Mouse (Mus musculus): Measurements from ENCODE around the gene Cdiptos.

Cdiptos gene

GRCm38 (mm10) chr7:126975950-126976866, at the start of gene Cdiptos:
Gene Cdiptos, minus strand, starts transcription at chr7:126976098.
- peak; percentile 99 for DNase-seq (ENCODE audit: low read depth, low spot score)

DNA sequence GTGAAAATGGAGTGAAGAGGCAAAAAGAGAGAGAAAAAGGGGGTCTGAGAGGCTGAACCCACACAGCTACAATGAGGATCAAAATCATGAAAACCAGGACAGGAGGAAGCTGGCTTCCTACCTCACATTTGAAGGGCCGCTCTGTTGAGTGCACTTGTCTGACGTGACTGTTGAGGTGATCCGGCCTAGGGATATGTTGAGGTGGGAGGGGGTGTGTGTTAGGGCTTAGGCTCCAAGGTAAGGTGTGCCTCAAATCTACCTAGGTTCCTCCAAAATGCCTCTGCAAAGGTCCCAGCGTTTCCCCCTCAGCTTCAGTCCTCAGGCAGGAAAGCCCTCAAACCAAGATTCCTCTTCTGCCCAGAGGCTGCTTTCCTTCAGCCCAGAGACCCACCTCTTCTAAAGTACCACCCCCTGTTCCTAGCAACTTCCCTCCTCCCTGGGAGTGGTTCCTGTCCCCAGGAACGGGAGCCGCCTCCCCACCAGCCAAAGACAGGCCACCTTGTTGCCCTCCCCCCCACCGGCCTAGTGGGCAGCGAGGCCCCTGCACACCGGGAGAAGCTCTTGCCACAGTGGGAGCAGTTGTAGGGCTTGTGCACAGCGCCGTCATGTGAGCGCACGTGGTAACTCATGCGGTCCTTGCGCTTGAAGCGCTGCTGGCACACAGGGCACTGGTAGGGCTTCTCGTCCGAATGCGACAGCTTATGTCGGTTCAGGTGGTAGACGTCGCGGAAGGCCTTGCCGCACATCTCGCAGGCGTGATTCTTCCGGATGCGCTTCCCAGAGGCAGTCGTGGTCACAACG, 49.1 kb upstream of the Cdiptos start:
- peak; percentile 85 for DNase-seq (ENCODE audit: low read depth, low spot score)

DNA sequence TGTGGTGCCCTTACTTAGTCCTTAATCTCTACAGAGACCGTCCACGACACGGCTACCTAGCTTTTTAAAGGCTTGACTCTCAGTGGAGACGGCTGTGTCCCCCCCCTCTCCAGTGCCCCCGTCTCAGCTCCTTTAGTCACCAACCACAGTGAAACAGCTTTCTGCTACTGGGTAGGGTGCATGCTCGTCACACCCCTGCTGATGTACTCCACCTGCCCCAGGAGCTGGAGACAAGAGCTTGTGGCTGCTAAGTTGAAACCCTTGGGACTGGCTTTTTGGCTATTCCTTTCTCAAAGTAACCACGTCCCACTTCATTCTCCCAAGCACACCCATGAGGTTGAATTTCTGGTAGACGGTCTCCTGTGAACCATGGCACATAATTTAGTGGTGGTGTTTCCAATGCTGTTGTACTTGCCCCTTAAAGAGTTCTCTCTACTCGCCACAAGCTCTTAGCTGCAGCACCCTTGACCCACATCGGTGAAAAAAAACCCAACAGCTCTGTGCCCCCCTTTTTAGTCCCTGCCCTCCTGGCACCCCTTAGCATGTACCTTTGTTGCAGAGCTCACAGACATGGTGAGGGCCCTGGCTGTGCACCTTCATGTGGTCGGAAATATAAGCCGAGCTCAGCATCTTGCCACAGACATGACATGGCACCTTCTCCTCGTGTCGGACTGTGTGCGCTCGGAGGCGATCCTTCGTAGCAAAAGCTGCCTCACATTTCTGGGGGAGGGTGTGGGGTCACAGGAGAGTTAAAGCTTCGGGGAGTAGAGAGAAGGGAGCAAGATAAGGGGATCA, 48.2 kb upstream of the Cdiptos start:
- no peak for DNase-seq (ENCODE audit: low read depth, low spot score)

DNA sequence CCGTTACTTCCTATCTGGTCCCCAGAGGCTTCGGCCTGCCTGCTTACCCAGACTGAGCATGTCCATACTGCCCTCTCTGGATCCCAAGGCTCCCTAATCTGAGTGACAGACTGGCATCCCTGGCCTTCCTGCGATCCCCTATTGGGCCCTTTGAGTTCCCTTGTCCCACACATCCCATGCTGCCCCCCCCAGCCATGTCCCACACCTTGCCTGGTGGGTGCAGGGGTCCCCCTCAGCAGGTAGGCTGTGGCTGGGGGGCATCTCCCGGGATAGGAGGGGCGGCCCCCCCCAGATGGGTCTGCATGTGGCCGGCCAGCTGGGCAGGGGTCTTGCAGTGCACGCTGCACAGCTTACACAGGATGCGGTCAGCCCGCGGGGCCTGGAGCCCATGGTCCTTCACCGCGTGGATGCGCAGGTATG, 47.4 kb upstream of the Cdiptos start:
- DNase-seq (ENCODE audit: low read depth, low spot score): no peak

DNA sequence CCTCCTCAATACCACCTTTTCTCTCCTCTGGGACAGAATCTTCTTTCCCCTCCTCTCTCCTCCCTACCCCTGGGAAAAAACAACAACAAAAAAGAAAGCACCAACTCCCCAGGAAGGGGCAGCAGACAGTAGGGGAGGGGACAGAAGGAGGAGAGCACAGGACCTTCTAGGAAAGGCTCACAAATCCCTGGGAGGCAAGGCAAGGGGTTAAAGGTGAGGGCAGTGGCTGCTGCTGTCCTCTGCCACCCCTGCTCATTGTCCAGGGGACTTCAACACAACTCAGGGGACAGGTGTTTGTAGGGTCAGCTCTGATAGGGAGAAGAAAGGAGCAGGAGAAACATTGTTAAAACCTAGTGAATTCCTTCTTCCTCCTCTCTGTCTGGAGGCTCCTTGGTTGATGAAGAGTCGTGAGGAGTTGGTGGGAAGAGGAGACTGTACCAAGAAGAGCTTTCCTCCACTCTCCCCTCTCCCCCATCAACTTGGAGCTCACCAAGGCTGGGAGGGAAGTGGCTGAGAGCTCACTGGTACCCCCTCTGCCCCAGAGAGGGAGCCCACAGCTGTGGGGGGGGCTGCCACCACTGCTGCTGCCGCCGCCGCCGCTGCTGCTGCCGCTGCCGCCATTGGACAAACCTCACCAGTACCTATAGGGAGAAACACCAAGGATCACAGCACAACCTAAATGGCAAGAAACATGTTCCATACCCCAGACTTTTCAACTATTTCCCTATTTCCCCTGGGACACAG, 46.8 kb upstream of the Cdiptos start:
- no peak for DNase-seq (ENCODE audit: low read depth, low spot score)

DNA sequence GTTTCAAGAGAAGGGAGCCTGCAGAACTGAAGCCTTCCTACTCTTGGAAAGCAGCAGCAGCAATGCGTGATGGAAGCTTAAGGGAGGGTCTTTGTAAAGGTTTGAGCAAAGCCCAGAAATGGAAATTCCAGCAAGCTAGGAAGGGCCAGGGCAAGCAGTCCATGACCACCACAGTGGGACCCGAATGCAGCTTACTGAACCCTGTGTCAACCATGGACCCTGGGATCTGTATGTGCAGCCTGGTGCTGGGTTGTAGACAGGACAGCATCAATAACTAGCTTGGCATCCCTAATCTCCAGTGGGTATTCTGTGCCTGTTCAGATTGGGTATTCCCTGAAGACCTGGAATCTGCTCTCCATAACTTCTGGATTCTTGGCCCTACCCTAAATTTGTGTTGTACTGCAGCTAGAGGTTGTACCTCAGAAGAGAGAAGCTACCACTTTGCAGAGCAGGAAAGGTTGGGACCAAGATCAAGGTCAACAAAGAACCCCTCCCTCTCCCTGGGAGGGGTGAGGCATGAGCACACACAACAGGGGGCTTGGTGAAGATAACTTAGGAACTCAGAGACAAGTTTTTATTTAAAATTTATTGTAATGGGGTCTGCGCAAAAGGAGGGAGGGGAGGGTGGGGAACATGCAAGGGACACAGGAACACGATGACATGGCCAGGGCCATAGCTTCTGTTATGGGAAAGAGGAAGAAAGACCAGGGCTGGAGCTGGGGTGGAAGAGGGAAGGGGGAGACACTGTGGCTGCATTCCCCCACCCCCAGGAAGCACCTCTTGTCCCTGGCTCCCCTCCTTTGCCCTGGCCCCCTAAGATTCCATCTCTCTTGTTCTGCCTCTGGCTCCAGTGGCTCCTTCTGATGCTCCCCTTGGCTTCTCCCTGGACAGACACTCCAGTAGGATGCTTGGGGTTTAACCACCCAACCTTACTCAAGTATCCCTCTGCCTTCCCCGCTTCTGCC, 45.9 kb upstream of the Cdiptos start:
- peak; percentile 55 for DNase-seq (ENCODE audit: low read depth, low spot score)

DNA sequence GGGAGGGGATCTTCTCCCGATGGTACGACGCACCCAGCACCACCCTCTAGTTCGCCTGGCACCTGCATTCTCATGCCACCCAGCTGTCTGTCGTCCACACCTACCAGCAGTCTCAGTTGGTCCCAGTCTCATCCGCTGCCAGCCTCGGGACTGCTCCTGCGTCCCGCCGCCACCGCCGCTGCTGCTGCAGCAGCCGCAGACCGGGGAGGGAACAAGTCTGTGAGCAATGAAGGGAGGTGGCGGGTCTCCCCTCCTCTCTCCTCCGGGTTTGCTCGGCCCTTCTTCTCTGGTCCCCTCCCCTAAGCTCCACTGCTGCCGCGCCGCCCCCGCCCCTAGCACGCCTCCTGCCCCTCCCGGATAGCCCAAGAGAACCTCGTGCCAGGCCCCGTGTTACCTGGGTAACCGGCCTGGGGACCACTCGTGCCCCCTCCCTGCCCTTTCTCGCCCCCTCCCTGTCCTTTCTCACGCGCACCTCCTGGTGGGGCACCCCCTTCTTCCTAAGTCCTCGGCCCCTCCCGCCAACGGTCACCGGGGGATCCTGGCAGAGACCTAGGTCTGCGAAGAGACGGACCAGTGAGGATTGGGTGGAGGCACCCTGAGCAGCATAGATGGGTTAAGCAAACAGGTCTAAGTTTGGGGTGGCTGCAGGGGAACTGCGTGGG, 45.1 kb upstream of the Cdiptos start, which contains the start of the genes Gm42742 and Prrt2:
Gene Gm42742, minus strand, starts transcription at position 197 of the 662 bp plus-strand sequence.
Gene Prrt2, minus strand, starts transcription at position 311 of the 662 bp plus-strand sequence.
- peak; percentile 72 for DNase-seq (ENCODE audit: low read depth, low spot score)

DNA sequence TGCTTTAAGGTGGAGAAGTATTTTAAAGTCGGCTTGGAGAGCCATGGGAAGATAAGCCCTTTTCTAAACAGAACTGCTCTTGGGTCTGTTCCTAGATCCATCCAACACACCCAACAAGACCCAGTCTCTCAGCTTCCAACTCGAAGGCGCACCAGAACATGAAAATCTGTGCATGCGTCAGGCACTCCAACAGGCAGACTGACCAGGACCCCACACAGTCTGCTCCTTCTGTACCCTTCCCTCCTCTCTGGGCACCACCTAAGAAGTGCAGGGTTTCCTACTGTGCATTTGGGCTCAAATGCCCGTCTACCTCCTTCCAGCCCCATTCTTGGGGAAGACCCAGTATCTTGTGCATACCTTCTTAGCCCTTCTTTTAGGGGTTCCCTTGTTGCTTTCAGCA, 44.6 kb upstream of the Cdiptos start:
- DNase-seq (ENCODE audit: low read depth, low spot score): no peak

DNA sequence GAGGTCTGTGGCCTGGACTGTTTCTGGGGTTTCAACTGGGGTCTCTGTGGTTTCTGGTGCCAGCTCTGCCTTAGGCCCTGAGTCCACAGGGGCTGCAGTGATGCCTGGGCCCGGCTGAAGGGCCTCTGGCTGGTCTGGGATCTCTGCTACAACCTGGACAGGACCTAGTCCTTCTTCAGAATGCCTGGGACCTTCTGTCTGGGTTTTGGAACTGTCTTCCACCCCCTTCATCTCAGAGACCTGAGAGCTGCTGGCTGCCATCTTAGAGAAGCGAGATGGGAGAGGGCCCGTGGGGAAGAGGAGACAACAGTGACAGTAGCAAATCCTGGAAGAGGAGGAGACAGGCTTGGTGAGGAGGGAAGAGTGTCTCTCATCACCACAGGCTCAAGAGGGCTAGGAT, 44.1 kb upstream of the Cdiptos start:
- no peak for DNase-seq (ENCODE audit: low read depth, low spot score)

DNA sequence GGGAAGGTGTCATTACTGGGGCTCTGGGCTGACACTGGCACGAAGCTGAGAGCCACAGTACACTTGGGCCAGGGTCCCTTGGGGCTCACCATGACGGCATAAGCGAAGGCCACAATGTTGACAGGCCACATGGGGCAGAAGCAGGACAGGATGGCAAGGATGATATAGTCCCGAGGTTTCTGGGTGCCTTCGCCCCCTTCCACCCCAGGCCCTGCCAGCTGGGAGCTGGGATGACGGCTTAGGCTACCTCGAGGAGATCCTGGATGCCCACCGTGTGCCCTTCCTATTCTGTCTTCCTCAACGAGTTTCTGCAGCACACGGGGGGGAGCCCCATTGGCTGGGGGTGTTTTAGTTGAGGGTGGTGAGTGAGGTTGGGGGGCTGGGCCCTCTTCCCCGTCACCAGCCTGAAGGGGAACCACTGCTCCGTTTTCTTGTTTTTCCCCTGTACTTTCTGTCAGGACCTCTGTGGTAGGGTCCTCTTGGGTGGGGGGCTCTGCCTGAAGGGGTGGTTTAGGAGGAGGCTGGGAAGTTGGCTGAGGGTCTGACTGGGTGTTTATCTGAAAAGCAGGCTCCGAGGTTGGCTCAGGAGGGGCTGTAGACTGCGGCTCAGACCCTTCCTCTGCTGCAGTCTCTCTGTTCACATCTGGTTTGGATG, 43.5 kb upstream of the Cdiptos start:
- no peak for DNase-seq (ENCODE audit: low read depth, low spot score)

DNA sequence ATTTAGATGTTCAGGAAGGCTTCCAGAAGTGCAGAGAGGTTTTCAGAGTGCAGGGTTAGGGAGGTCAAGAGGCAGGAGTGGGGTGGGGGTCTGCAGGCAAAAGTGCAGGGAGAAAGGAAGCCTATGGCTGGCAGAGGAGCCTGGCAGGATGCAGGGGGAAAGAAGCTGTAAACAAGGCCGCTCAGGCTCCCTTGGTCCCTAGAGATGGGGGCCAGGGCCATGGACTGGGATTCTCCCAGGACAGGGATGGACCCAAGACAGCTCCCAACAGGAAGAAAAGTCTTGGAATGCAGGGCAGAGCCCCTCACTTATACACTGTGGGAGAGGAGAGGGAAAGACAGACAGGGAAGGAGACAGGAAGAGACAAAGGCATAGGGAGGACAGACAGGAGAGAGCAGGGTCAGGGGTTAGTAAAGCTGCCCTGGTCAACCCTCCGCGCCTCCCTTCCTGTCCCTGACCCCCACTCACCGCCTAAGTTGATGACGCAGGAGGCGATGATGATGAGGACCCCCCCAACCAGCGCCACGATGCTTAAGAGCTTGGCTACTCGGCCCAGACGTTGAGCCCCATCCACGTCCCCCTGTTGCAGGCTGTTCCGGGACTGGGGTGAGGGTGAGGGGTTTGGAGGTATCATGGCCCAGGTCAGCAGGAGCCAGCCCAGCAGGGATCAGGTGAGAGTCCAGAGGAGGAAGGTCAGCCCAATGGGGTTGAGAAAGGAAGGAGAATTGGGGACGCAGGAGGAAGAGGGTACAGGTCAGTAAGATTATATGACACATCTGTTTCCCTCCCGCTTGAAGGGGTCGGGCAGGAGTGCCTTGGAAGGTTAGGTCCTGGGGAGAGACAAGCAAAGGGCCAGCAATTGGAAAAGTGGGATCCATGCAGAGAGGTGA, 42.8 kb upstream of the Cdiptos start:
- no peak for DNase-seq (ENCODE audit: low read depth, low spot score)

- no peak for DNase-seq (ENCODE audit: low read depth, low spot score)
Observed at GRCm38 (mm10) chr7:127017950-127018345, 42.0 kb upstream of the Cdiptos start.

- peak; percentile 100 for DNase-seq (ENCODE audit: low read depth, low spot score)
Observed at GRCm38 (mm10) chr7:127016971-127017949, 41.4 kb upstream of the Cdiptos start, which contains the start of gene Pagr1a. Gene Pagr1a, minus strand, starts transcription at chr7:127017352.

DNA sequence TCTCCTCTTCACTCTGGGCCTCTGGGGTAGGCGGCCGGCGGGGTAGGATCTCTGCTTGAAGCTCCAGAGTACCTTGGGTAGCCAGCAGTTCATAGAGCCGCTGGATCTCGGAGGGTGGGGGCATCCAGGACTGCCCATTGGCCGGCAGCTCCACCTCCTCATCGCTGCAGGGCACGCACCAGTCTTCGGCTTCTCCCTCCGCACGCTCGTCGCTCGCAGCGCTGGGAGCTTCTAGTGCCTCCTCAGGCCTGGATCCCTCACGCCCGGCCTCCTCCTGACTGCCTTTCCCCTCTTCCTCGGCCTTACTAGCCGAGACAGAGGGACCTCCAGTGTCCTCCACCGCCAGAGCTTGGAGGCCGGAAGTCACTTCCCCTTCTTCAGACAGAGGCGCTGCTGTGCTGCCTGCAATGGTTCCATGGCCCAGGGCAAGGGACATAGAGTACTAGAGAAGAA, 40.6 kb upstream of the Cdiptos start:
- DNase-seq (ENCODE audit: low read depth, low spot score): peak; percentile 51

DNA sequence TGATC, 40.4 kb upstream of the Cdiptos start, which contains the start of gene Pagr1b:
Gene Pagr1b, minus strand, starts transcription at position 4 of the 5 bp plus-strand sequence.
- DNase-seq (ENCODE audit: low read depth, low spot score): no peak

DNA sequence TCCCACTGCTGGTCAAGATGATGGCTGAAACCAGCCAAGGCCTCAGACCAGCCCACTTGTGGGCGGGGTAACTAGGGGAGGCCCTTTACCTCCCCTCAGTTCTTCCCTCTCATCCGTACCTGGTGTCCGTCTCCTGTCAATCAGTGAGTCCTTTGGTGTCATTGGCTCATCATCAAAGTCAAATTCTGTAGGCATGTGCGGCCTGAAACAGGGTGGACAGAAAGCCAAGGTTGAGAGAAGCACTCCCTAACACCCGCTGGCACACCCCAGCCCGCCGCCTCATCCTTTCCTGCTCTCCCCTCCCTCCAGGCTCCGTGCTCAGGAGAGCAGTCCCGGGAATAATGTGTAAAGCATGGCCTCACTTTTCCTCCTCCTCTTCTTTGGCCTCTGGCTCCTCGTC, 40.2 kb upstream of the Cdiptos start:
- DNase-seq (ENCODE audit: low read depth, low spot score): peak; percentile 97

DNA sequence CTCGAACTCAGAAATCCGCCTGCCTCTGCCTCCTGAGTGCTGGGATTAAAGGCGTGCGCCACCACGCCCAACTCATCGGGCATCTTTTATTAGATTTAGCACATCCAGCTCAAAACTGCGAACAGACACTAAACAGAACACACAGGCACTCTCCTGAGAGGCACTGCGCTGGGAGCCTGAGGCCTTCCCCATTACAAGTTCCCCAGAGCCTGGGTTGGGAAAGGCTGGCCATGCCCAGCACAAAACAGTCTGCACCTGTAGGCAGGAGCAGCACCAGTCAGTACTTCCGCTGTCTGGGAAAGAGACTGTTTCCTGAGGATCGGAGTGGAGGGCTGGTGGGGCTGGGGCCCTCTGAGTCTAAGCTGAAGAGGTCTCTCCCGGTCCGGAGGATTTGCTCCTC, 39.1 kb upstream of the Cdiptos start:
- DNase-seq (ENCODE audit: low read depth, low spot score): no peak
